Mouse (Mus musculus): ENCODE results near the gene Tmem233. TPM values are rescaled to one million over a fixed set of nuclear protein-coding genes. Genes with fewer than 3 reads are reported as not detected.

Gene Tmem233
- polyA plus RNA-seq, 1 experiment from 2014 or later = not detected

- H3K27me3 ChIP-seq (ENCODE audit: control insufficient read depth, insufficient read depth, low read length) = no peaks in the 10 kb centered on the region
- no peaks in the 10 kb centered on the region for H3K4me1 ChIP-seq (ENCODE audit: control insufficient read depth, insufficient read depth, low read length)
- no peak overlapping the region for H3K9ac ChIP-seq (replicated peaks; ENCODE audit: low read length)
- H3K4me2 ChIP-seq (ENCODE audit: low read depth, low read length) = no peak overlapping the region
- peaks cover 23% of the 10 kb centered on the region for H3K36me3 ChIP-seq (replicated peaks; ENCODE audit: control insufficient read depth, insufficient read depth, low read depth, low read length)
- no peak overlapping the region for H3K27ac ChIP-seq (replicated peaks; ENCODE audit: low read depth, low read length)
- ATAC-seq (replicated peaks; ENCODE audit: insufficient number of reproducible peaks, low FRiP score, low TSS enrichment, low read depth) = no peak
- no peaks in the 10 kb centered on the region for H3K9me3 ChIP-seq (replicated peaks; ENCODE audit: control insufficient read depth, low read length)
- H3K4me3 ChIP-seq (ENCODE audit: low read depth, low read length) = no peak overlapping the region
- DNase-seq (ENCODE audit: low spot score) = no peak
- WGBS = 82% methylated on average over 11 of the region's 11 CpGs
These were observed 63.7 kb downstream of the Tmem233 start for GRCm38 (mm10) chr5:116019371-116019770.

DNA sequence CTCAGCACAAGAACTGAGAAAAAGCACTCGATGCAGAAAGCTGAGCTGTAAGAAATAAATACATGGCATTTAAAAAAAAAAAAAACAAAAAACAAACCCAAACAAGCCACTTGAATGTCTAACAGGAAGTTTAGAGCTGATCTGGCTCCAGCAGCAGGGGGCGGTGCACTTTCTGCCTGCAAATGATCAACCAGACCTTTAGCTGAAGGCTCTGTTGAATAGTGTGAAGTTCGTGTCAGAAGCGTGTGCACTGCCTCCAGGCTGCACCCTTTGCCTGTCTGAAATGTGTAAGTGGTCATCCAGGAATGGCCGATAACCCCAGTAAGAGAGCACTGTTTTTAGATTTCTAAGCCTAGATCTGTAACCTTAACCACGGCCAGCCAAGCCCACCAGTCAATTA lies 64.3 kb downstream of the Tmem233 start:
- WGBS = 86% methylated on average over 6 of the region's 6 CpGs
- DNase-seq (ENCODE audit: low spot score) (no peak), ATAC-seq (replicated peaks; ENCODE audit: insufficient number of reproducible peaks, low FRiP score, low TSS enrichment, low read depth) (no peak)
- no peaks in the 10 kb centered on the region for H3K27me3 ChIP-seq (ENCODE audit: control insufficient read depth, insufficient read depth, low read length)
- H3K4me2 ChIP-seq (ENCODE audit: low read depth, low read length) = no peak overlapping the region
- H3K4me1 ChIP-seq (ENCODE audit: control insufficient read depth, insufficient read depth, low read length) = no peaks in the 10 kb centered on the region
- no peaks in the 10 kb centered on the region for H3K9me3 ChIP-seq (replicated peaks; ENCODE audit: control insufficient read depth, low read length)
- no peak overlapping the region for H3K4me3 ChIP-seq (ENCODE audit: low read depth, low read length)
- no peak overlapping the region for H3K27ac ChIP-seq (replicated peaks; ENCODE audit: low read depth, low read length)
- H3K36me3 ChIP-seq (replicated peaks; ENCODE audit: control insufficient read depth, insufficient read depth, low read depth, low read length) = peaks cover 23% of the 10 kb centered on the region
- no peak overlapping the region for H3K9ac ChIP-seq (replicated peaks; ENCODE audit: low read length)

GRCm38 (mm10) chr5:116018196-116018595 lies 64.8 kb downstream of the Tmem233 start:
- WGBS = 91% methylated on average over 9 of the region's 9 CpGs
- Histone ChIP-seq H3K4me3 (ENCODE audit: low read depth, low read length) (no peak overlapping the region), H3K4me2 (ENCODE audit: low read depth, low read length) (no peak overlapping the region), H3K27me3 (ENCODE audit: control insufficient read depth, insufficient read depth, low read length) (no peaks in the 10 kb centered on the region), H3K27ac (replicated peaks; ENCODE audit: low read depth, low read length) (no peak overlapping the region), H3K9me3 (replicated peaks; ENCODE audit: control insufficient read depth, low read length) (no peaks in the 10 kb centered on the region), H3K36me3 (replicated peaks; ENCODE audit: control insufficient read depth, insufficient read depth, low read depth, low read length) (peaks cover 23% of the 10 kb centered on the region), H3K9ac (replicated peaks; ENCODE audit: low read length) (no peak overlapping the region), H3K4me1 (ENCODE audit: control insufficient read depth, insufficient read depth, low read length) (no peaks in the 10 kb centered on the region)
- DNase-seq (ENCODE audit: low spot score) (no peak), ATAC-seq (replicated peaks; ENCODE audit: insufficient number of reproducible peaks, low FRiP score, low TSS enrichment, low read depth) (no peak)

- H3K9me3 ChIP-seq (replicated peaks; ENCODE audit: control insufficient read depth, low read length) = no peaks in the 10 kb centered on the region
- peaks cover 23% of the 10 kb centered on the region for H3K36me3 ChIP-seq (replicated peaks; ENCODE audit: control insufficient read depth, insufficient read depth, low read depth, low read length)
- H3K27me3 ChIP-seq (ENCODE audit: control insufficient read depth, insufficient read depth, low read length) = no peaks in the 10 kb centered on the region
- H3K27ac ChIP-seq (replicated peaks; ENCODE audit: low read depth, low read length) = no peak overlapping the region
- DNase-seq (ENCODE audit: low spot score) = no peak
- H3K4me2 ChIP-seq (ENCODE audit: low read depth, low read length) = no peak overlapping the region
- no peak overlapping the region for H3K4me3 ChIP-seq (ENCODE audit: low read depth, low read length)
- H3K9ac ChIP-seq (replicated peaks; ENCODE audit: low read length) = no peak overlapping the region
- no peak for ATAC-seq (replicated peaks; ENCODE audit: insufficient number of reproducible peaks, low FRiP score, low TSS enrichment, low read depth)
- 91% methylated on average over 8 of the region's 8 CpGs for WGBS
- no peaks in the 10 kb centered on the region for H3K4me1 ChIP-seq (ENCODE audit: control insufficient read depth, insufficient read depth, low read length)
These were observed 65.7 kb downstream of the Tmem233 start for GRCm38 (mm10) chr5:116017391-116017790.

GRCm38 (mm10) chr5:116016542-116016941 lies 66.5 kb downstream of the Tmem233 start:
- H3K4me3 ChIP-seq (ENCODE audit: low read depth, low read length) = no peak overlapping the region
- no peak overlapping the region for H3K27ac ChIP-seq (replicated peaks; ENCODE audit: low read depth, low read length)
- no peak for ATAC-seq (replicated peaks; ENCODE audit: insufficient number of reproducible peaks, low FRiP score, low TSS enrichment, low read depth)
- peaks cover 23% of the 10 kb centered on the region for H3K36me3 ChIP-seq (replicated peaks; ENCODE audit: control insufficient read depth, insufficient read depth, low read depth, low read length)
- no peak for DNase-seq (ENCODE audit: low spot score)
- H3K9me3 ChIP-seq (replicated peaks; ENCODE audit: control insufficient read depth, low read length) = no peaks in the 10 kb centered on the region
- no peaks in the 10 kb centered on the region for H3K4me1 ChIP-seq (ENCODE audit: control insufficient read depth, insufficient read depth, low read length)
- no peaks in the 10 kb centered on the region for H3K27me3 ChIP-seq (ENCODE audit: control insufficient read depth, insufficient read depth, low read length)
- 94% methylated on average over 5 of the region's 5 CpGs for WGBS
- H3K4me2 ChIP-seq (ENCODE audit: low read depth, low read length) = no peak overlapping the region
- no peak overlapping the region for H3K9ac ChIP-seq (replicated peaks; ENCODE audit: low read length)

DNA sequence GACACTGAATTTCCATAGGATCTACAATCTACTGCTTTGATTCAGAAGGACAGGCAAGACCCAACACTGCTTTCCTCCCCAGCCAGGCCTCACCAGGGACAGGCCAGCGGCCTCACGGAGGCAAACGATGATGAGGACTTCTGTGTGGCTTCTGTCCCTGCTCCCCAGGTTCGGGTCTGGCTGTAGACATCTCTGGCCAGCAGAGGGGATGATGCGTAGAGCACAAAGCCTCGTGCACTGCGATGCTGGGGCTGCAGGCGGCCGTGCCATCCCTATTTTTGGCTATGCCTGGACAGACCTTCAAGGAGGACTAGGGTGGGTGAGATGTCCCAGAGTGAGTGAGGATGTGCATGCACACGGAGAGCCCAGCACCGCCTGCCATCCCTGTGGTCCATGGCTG lies 68.8 kb downstream of the Tmem233 start:
- Histone ChIP-seq H3K27ac (replicated peaks; ENCODE audit: low read depth, low read length) (no peak overlapping the region), H3K4me2 (ENCODE audit: low read depth, low read length) (no peak overlapping the region), H3K9ac (replicated peaks; ENCODE audit: low read length) (no peak overlapping the region), H3K4me1 (ENCODE audit: control insufficient read depth, insufficient read depth, low read length) (no peaks in the 10 kb centered on the region), H3K27me3 (ENCODE audit: control insufficient read depth, insufficient read depth, low read length) (no peaks in the 10 kb centered on the region), H3K36me3 (replicated peaks; ENCODE audit: control insufficient read depth, insufficient read depth, low read depth, low read length) (peaks cover 14% of the 10 kb centered on the region), H3K9me3 (replicated peaks; ENCODE audit: control insufficient read depth, low read length) (no peaks in the 10 kb centered on the region), H3K4me3 (ENCODE audit: low read depth, low read length) (no peak overlapping the region)
- DNase-seq (ENCODE audit: low spot score) (no peak), ATAC-seq (replicated peaks; ENCODE audit: insufficient number of reproducible peaks, low FRiP score, low TSS enrichment, low read depth) (no peak)
- WGBS = 96% methylated on average over 11 of the region's 11 CpGs

DNA sequence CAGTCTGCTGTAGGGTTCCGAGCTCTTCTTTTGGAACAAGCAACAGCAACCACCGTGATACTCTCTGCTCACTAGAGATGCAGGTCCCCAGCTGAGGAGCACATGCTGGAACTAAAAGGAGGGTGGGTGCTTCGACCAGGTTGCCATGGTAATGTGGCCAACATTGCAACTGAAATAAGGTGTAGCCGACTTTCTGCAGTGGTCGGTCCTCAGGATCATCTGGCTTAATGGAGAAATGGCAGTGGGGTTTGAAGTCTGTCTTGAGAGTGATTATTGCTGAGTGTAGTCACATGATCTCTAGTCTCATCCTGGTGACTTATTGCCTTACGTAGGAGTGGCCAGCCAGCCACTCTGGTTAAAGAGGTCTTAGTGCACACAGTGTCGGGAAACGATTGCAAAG lies 69.2 kb downstream of the Tmem233 start:
- no peaks in the 10 kb centered on the region for H3K4me1 ChIP-seq (ENCODE audit: control insufficient read depth, insufficient read depth, low read length)
- no peak overlapping the region for H3K9ac ChIP-seq (replicated peaks; ENCODE audit: low read length)
- ATAC-seq (replicated peaks; ENCODE audit: insufficient number of reproducible peaks, low FRiP score, low TSS enrichment, low read depth) (no peak), DNase-seq (ENCODE audit: low spot score) (no peak)
- H3K27ac ChIP-seq (replicated peaks; ENCODE audit: low read depth, low read length) = no peak overlapping the region
- H3K36me3 ChIP-seq (replicated peaks; ENCODE audit: control insufficient read depth, insufficient read depth, low read depth, low read length) = peaks cover 10% of the 10 kb centered on the region
- H3K4me3 ChIP-seq (ENCODE audit: low read depth, low read length) = no peak overlapping the region
- H3K4me2 ChIP-seq (ENCODE audit: low read depth, low read length) = no peak overlapping the region
- WGBS = 89% methylated on average over 8 of the region's 8 CpGs
- no peaks in the 10 kb centered on the region for H3K27me3 ChIP-seq (ENCODE audit: control insufficient read depth, insufficient read depth, low read length)
- no peaks in the 10 kb centered on the region for H3K9me3 ChIP-seq (replicated peaks; ENCODE audit: control insufficient read depth, low read length)

DNA sequence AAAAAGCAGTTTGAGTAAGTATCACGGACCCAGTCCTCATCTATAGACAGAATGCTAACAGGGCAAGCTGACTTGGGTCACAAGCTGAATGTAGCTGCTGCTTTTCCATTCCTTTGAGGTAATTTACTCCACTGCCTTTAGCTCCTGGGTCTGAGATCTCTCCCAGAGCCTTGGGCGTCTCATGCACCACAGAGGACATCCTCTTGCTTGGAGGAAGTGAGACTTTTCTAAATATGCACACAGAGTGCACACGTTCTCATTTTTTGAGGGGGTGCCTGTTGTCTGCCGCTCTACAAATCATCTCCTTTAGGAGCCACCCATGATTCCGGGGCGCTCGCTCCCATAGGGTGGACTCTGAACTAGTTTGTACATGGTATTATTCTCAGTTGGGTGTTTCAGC lies 70.5 kb downstream of the Tmem233 start:
- Histone ChIP-seq H3K9me3 (replicated peaks; ENCODE audit: control insufficient read depth, low read length) (no peaks in the 10 kb centered on the region), H3K4me3 (ENCODE audit: low read depth, low read length) (no peak overlapping the region), H3K36me3 (replicated peaks; ENCODE audit: control insufficient read depth, insufficient read depth, low read depth, low read length) (peaks cover 10% of the 10 kb centered on the region), H3K27me3 (ENCODE audit: control insufficient read depth, insufficient read depth, low read length) (no peaks in the 10 kb centered on the region), H3K27ac (replicated peaks; ENCODE audit: low read depth, low read length) (no peak overlapping the region), H3K4me1 (ENCODE audit: control insufficient read depth, insufficient read depth, low read length) (no peaks in the 10 kb centered on the region), H3K9ac (replicated peaks; ENCODE audit: low read length) (no peak overlapping the region), H3K4me2 (ENCODE audit: low read depth, low read length) (no peak overlapping the region)
- 94% methylated on average over 7 of the region's 7 CpGs for WGBS
- ATAC-seq (replicated peaks; ENCODE audit: insufficient number of reproducible peaks, low FRiP score, low TSS enrichment, low read depth) = no peak
- DNase-seq (ENCODE audit: low spot score) = no peak

Measured in embryonic facial prominence, embryonic 11.5 days (tissue).